Mouse (Mus musculus) ES-E14 (cell line): ENCODE results near the gene Zc3h12c.

ENCODE experiments used
- HCFC1 ChIP-seq: IDR thresholded peaks from 2 replicates; pipeline ENCODE4 v1.6.1; 2012; ENCODE audit warnings: low read length, inconsistent platforms, borderline replicate concordance; ENCODE audit not compliant: insufficient read depth
- ZNF384 ChIP-seq: IDR thresholded peaks from 2 replicates; pipeline ENCODE4 v1.6.1; 2012; ENCODE audit warnings: low read depth, low read length, inconsistent platforms

DNA sequence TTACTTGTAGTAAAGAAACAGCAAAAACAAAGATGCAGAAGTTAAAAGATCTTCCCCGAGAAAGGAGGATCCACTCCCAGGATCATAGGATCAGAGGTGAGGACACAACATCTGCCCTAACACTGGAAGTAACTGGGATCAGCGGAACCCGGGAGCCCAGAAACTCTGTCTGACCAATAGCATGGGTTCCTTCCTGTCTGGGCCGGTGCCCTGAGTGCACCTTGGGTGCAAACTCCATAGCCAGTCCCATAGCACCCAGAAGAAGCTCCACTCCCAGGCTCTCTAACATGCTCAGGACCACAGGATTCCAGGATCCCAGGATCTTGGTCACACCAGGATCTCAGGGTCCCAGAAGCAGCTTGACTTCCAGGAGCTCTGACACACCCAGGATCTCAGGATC is 13.0 kb downstream of the Zc3h12c start:
- TF ChIP-seq ZNF384: no peak
- no peak for TF ChIP-seq HCFC1
